Mouse (Mus musculus): ENCODE measurements around the gene Ptov1.

Ptov1 gene

DNA sequence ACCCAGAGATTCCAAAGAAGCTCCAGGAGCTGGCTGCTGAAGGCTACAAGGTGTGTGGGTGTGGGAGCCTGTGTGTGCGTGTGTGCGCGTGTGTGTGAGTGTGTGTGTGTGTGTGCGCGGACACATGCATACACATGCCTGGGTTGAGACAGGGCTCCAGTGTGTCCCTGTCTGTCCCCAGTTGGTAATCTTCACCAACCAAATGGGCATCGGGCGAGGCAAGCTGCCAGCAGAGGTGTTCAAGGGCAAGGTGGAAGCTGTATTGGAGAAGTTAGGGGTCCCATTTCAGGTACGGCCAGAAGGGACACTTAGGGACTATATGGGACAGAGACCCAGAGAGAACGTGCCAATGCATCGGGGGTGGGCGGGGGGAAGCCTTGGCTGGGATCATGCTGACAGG is 9.7 kb downstream of the Ptov1 start:
- in situ Hi-C loops (cut with MboI, MseI): loop anchor here (10.0 kb wide), 1 partner anchor 265 kb away; the partner anchor contains the start of genes Rpl13a and Rps11

DNA sequence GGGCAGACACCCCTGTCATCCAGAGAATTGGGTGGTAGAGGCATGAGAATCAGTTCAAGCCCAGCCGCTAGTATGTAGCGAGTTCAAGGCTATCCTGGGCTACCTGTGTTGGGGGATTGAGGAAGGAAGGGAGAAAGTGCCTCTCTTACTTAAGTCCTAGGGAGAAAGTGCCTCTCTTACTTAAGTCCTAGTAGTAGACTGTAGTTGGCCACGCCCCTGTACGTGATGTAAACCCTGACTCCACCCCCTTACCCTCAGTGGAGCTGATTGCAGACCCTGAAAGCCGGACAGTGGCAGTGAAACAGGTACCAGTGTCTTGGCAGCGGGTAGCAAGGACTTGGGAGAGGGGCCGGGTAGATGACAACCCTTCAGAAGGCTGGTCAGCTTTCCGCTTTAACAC is 11.7 kb downstream of the Ptov1 start:
- in situ Hi-C loops (cut with MboI, MseI): loop anchor here (10.0 kb wide), 1 partner anchor 267 kb away; the partner anchor contains the start of genes Rpl13a and Rps11

DNA sequence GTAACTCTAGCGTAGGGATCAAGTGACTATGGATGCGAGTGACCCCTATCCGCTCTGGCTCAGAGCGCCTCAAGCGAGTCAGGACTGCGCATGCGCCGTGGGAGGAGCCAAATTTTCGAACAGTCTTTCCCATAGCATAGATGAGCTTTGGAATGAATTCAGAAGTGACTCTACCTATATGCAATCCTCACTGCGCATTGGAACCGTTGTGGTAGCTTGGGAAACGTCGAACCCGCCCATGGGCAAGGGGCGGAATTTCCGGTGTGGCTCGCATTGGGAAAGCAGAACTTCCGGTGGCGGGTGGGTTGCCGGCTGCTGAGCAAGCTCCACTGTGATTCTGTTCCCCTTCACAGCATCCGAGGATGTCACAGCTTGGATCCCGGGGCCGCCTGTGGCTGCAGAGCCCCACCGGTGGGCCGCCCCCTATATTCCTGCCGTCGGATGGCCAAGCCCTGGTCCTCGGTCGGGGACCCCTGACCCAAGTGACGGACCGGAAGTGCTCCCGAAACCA is 12.5 kb downstream of the Ptov1 start, which contains the start of gene Pnkp:
Gene Pnkp (plus strand): TSS at position 98 of the 511 bp plus-strand sequence.
- in situ Hi-C loops (cut with MboI, MseI): loop anchor here (10.0 kb wide), 1 partner anchor 268 kb away; the partner anchor contains the start of genes Rpl13a and Rps11

DNA sequence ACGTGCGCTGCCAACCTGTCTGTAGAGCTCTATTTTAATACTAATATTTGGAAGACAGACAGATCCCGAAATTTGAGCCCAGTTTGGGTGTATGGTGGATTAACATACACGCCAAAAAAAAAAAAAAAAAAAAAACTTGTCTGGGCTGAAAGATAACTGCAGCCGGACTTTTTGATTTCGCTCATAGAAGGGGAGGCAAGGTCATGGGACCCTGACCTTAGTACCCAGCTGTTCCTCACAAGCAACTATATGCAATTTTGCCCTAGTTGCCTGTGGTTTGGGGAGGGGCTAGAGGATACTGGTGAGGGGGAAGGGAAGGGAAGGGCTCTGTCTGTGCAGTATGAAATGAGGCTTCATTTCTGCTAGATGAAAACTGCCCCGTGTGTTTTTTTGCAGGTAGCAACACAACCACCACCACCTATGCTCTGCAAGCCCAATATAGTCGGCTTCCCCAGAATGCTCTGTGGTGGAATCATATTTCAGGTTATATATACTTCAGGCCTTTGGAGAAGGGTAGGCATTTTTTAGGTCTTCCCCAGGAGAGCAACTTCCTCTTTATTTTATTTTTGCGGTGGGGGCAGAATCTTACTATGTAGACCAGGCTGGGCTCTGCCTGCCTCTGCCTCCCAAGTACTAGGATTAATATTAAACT is 13.2 kb downstream of the Ptov1 start:
- in situ Hi-C loops (cut with MboI, MseI): loop anchor here (10.0 kb wide), 1 partner anchor 268 kb away; the partner anchor contains the start of genes Rpl13a and Rps11

DNA sequence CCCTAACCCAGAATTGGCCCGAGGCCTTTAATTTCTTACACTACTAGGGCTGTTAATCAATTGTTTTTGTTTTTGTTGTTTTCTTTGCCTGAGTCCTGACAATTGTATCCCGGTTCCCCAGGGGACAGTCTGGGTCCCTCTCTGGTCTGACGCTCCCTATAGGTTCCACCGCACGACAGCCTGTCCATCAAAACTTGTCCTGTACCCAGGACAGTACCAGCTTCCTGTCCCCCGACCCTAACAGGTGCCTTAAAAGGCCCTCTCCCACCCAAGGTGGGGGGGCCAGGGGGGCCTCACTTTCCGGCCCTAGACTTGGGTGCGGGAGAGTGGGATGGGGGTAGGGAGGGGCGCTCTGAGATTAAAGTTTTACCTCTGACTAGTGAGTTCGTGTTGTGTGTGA is 14.6 kb downstream of the Ptov1 start:
- in situ Hi-C loops (cut with MboI, MseI): loop anchor here (10.0 kb wide), 1 partner anchor 270 kb away; the partner anchor contains the start of genes Rpl13a and Rps11

DNA sequence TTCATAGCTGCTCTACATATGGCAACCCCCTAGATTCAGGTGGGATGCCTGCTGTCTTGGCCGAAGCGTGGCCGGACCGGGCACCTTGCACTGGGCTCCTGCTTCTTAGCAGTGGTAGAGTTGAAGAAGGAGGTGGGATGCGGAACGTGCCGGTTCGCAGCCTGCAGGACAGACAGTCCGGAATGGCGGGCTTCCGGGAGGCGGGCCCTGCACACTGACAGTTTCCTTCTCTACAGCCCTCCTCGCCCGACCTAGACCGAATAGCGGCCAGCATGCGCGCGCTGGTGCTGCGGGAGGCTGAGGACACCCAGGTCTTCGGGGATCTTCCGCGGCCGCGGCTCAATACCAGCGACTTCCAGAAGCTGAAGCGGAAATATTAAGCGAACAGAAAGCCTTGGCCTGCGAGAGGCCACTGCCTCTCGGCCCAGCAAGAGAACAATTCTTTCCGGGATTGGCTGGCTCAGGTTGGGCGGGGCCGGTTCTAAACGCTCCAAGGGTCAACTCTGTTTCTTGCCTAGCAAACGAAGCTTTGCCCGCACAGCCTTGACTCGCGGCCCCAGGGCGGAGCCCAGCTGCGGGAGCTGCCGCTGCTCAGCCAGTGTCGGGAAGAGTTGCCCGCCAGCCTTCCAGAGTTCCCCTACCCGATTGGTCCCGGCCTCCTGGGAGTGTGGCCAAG is 15.1 kb downstream of the Ptov1 start:
- in situ Hi-C loops (cut with MboI, MseI): loop anchor here (10.0 kb wide), 1 partner anchor 270 kb away; the partner anchor contains the start of genes Rpl13a and Rps11

DNA sequence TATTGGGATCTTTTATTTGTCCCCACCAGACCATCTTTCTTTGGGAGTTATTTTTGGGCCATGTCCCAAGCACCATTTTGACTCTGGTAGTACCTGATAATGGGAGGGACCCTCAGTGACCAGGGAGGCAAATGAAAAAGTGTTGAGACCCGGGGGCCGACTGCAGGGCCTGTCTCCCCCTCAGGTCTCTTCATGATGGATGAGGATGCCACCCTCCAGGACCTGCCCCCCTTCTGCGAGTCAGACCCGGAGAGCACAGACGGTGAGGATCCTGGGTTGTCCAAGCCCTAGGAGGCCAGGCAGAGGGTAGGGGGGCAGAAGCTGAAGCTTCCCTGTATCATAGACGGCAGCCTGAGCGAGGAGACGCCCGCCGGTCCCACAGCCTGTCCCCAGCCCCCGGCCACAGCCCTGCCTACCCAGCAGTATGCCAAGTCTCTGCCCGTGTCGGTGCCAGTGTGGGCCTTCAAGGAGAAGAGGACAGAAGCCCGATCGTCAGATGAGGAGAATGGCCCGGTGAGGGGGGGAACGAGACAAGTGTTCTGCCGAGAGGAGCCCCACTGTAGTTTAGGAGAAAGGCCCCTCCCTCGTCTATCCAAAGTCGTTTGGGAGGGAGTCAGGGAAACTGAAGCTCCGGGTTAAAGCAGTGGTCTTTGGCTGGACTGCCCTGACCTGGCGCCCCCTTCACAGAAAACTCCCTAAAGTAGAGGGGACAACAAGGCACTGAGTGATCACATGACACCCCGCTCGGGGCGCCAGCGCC is 15.8 kb downstream of the Ptov1 start:
- in situ Hi-C loops (cut with MboI, MseI): loop anchor here (10.0 kb wide), 1 partner anchor 271 kb away; the partner anchor contains the start of genes Rpl13a and Rps11

DNA sequence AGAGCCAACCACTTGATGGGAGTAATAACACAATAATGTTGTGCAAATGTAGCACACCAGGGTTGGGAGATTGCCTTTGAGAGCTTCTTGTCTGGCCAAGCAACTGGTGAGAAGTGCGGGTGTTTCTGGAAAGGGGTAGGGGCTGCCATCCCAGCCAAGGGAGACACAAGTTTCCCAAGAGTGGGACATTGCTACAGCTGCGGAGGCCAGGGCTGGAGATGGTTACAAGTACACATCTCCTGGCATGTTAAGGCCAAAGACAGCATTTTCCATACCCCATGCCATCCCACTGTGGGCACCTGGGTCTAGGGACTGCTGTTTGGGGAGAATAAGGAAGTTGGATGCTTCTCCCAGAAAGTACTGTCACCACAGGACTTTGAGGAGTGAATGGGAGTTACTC is 16.5 kb downstream of the Ptov1 start:
- in situ Hi-C loops (cut with MboI, MseI): loop anchor here (10.0 kb wide), 1 partner anchor 272 kb away; the partner anchor contains the start of genes Rpl13a and Rps11

DNA sequence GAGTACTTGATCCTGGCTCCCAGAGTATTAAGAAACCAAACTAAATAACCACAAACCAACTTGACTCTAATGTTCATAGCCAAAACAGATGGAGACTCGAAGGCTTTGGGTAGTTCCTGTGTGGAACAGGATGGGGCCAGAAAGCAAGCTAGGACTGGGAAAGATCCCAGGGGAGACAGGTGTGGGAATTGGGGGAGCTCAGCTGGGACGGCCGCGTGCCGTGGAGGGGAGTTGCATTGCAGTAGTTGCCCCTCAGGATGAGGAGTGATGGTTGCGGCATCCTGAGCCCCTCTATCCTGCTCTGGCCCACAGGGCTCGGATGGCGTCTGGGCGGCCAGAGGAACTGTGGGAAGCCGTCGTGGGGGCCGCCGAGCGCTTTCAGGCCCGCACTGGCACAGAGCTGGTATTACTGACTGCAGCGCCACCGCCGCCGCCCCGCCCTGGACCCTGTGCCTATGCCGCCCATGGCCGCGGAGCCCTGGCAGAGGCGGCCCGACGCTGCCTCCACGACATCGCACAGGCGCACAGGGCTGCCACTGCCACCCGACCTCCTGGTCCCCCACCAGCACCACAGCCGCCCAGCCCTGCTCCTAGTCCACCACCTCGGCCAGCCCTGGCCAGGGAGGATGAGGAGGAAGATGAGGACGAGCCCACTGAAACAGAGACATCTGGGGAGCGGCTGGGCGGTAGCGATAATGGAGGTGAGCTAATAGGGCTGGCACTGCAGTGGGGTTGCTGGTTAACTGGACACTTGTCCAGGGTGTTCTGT is 17.1 kb downstream of the Ptov1 start:
- in situ Hi-C loops (cut with MboI, MseI): loop anchor here (10.0 kb wide), 1 partner anchor 272 kb away; the partner anchor contains the start of genes Rpl13a and Rps11

DNA sequence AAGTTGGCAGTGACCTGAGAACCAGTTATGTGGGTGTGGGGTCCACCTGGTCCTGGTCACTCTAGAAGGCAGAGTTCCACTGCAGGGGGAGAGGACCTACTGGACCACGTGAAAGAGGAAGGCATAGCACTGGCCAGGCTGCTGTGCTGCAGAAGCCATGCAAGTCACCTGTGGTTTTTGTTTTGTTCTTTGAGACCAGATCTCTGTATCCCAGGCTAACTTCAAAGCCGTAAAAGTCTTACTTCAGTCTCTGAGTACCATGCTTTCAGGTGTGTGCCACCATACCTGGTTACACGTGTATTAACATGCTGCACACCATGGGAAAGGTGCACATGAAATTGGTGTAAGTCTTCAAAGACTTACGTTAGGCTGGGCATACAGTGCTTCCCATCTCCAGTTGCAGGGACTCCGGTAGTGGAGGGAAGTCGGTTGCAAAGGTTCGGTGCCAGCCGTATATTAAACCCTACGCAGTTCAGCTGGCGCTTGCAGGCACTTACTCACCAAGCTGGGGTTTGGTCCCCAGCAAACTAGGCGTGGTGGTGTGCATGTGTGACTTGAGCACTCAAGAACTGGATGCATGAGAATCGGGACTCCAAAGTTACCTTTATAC is 17.9 kb downstream of the Ptov1 start:
- in situ Hi-C loops (cut with MboI, MseI): loop anchor here (10.0 kb wide), 1 partner anchor 273 kb away; the partner anchor contains the start of genes Rpl13a and Rps11

DNA sequence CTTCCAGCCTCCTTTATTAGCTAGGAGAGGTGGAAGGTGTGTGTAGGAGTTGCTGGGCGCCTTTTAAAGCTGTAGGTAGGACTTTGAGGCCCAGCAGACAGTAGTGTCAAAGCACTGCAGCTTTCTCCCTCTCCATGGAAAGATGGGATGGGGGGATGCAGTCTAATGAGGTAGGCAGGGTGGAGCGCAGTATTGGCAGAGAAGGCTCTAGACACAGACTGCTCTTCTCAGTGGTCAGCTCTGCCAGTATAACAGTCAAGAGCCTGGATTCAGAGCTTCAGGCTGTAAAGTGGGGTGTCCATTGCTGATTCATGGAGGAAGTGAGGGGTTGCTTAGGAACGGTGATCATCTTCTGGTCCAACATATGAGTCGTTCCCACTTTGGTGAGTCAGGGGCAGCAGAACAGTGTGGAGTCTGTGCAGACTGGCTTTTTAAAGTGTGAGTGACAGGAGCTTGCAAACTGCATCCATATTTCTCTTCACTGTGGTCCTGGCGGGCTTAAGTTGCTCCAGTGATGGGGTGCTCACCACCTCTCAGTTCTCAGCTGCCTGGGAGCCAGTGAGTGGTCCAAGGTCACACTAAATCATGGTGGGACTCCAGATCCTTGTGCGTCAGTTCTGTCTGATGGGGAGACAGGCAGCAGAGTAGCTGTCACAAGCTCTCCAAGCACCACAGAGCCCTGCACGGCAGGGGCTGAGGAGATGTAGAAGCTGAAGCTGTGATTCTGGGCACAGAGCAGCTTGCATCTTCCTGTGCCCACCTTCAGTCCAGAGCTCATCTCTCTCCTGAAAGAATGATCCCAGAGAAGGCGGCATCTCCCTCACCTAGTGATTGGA is 18.6 kb downstream of the Ptov1 start:
- in situ Hi-C loops (cut with MboI, MseI): loop anchor here (10.0 kb wide), 1 partner anchor 274 kb away; the partner anchor contains the start of genes Rpl13a and Rps11

DNA sequence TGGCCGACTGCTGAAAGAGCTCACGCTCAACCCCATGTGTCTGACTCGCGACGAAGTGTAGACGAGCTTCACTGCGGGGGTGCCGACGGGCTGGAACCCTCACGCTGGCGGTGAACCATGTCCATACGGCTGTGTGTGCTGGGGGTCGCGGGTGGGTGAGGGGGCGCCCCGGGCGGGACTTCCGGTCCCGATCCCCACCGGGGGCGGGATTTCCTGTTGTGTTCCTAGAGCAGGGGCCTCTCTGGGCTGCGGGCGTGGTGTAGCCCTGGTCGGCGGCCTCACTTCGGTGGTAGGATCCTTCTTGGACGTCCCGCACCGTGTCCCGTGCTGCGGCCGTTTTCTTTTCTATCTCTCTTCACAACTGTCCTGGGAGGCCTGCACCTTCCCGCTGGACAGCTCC is 19.4 kb downstream of the Ptov1 start:
- in situ Hi-C loops (cut with MboI, MseI): loop anchor here (10.0 kb wide), 1 partner anchor 275 kb away; the partner anchor contains the start of genes Rpl13a and Rps11

DNA sequence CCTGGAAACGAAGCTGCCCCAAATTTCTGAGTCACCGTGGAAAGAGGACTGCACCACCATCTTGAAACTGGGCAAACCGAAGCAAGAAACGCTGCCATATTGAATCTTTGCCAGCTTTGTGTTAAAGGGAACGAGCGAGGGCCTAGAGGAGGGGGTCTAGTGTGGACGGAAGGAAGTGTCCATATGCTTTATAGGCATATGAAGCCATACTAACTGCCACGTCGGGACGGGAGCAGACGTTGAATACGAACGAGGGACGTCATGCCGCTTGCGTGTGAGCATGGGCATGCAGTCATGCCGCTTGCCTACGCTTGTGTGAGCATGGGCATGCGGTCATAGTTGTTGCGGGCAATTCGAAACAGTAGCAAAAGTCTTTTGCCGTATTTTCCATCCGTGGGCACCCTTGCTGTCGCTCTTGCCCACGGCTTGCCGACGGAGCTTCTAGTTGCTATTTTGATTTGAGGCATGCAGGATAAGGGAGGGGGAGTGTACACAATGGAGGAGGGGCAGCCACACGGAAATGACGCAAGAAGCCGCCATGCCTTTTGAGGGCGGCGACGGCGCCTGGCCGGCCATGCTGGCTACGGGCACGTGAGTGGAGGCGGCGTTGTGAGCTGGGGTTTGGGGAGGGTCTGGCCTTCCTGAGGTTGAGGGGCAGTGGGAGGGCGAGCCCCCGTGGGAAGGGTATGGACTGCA is 20.0 kb downstream of the Ptov1 start:
- in situ Hi-C loops (cut with MboI, MseI): loop anchor here (10.0 kb wide), 1 partner anchor 275 kb away; the partner anchor contains the start of genes Rpl13a and Rps11

DNA sequence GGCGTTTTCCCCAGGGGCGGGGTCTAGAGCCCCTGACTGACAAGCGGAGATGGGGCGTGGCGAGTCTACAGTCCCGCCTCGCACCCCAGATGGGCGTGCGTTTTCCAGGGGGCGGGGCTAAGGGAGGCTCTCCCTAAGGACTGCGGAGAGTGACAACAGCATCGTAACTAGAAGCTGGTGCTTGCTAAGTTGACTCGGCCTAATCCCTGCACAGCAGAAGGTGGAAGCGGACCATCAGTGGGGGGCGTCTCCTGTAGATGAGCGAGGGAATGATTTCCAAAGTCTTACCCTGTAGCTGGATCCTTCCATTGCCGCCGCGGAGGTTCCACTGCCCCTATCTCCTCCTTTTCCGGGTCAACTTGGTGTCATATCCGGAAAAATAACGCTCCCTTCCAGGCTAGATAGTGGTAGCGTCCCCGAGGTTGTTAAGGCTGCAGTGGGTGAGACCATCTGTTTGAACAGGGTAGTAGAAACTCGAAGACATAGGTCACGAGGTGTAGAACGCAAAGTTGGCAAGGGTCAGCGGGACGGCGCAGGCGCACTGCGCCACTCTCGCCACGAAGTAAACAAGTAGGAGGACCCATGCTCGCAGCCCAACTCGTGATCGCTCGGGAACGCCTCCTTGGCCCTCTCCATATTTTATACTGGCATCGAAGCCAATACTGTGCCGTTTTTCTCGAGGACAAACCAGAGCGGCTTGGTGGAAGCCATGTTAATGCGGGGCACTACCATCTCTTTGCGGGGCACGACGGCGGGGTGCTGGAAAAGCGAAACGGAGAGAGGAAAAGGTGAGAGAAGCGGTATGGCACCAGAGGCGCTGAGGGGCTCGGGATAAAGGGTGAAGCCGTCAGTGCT is 20.8 kb downstream of the Ptov1 start, which contains the start of the genes Akt1s1 and Tbc1d17:
Gene Akt1s1 (plus strand): TSS at position 431 of the 855 bp plus-strand sequence.
Gene Tbc1d17 (minus strand): TSS at position 519 of the 855 bp plus-strand sequence.
- in situ Hi-C loops (cut with MboI, MseI): no loop called here

DNA sequence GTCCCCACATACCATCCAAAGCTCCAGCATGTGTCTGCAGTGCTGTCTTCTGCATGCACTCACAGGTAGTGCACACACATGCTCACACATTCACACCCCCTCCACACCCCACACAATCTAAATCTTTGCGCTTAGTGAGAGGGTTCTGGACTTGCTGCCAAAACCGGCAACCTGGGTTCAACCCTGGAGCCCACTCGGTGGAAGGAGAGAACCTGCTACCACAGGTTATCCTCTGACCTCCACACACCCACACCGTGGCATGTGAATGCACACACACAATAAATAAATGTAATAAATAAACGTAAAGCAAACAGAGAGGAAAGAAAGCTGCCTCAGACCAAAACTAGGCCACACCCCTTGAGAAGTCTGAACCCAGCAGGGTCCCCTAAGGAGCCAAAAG is 21.8 kb downstream of the Ptov1 start:
- in situ Hi-C loops (cut with MboI, MseI): no loop called here

DNA sequence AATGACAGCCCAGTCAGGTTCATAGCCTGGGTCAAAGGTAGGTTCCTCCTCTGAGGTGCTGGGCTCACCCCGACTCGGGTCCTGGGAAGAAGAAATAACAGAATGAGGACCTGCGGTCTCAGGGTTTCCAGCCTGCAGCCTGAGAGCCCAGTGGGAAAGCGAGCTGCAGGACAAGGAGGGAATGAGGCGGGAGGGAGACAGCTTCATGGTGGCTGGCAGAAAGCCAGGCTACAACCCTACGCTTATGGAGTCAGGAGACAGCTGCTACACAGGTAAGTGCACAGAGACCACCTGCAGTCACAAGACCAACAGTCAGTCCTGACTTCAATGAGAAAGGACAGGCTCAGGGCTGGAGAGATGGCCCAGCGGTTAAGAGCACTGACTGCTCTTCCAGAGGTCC is 22.8 kb downstream of the Ptov1 start:
- in situ Hi-C loops (cut with MboI, MseI): no loop called here

DNA sequence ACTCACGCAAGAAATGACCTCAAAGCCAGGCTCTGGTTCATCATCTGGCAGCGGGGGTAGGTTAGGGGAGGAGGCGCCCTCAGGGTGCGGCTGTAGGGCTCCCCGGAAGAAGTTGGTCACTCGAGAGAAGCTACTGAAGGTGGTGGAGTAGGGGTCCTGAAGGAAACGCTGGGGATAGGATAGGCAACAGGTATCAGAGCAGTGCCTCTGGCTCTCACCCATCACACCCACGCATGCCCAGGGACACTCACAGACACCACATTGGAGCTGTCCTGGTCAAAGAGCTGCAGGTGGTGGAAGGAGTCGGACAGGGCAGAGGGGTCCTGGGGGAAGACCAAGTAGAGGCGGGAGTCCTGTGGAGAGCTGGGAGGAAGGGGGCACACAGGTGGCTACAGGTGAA is 24.6 kb downstream of the Ptov1 start:
- in situ Hi-C loops (cut with MboI, MseI): no loop called here
